Mouse (Mus musculus) small intestine, adult 2 months (tissue): ENCODE measurements around the gene Shkbp1.

Experiments used
- CTCF ChIP-seq: fragments of 200-500 bp; IDR thresholded peaks from 2 replicates; pipeline ENCODE4 v1.5.1; 2012; ENCODE audit warnings: low read depth, mild to moderate bottlenecking, control low read depth, inconsistent platforms, low read length, moderate library complexity, mixed read lengths; ENCODE audit not compliant: insufficient replicate concordance, insufficient read length; ENCODE audit errors: extremely low read depth
- POLR2A ChIP-seq: fragments of 200-500 bp; IDR thresholded peaks from 2 replicates; pipeline ENCODE4 v1.6.1; 2012; ENCODE audit warnings: low read depth, mild to moderate bottlenecking, control low read depth, inconsistent platforms, low read length, moderate library complexity

DNA sequence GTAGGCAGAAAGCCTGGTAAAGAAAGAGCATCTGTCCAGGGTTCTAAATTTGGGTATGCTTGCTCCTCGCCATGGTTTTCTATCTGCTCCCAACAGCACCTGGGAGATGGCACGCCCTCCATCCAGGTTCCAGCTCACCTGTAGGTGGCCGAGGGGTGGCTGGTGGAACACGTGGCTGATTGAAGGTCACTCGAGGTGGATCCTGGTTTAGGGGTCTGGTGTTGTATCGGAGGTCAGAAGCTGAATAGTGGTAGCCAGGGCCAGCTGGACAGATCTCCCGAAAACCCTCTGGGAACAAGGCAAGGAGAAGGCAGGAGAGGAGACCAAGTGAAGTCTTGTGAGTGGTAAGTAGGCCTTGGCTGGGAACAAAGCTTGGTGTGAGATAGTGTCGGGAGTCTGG is 28.3 kb downstream of the Shkbp1 start:
- TF ChIP-seq CTCF (no peak), POLR2A (no peak)
